Mouse (Mus musculus): ENCODE measurements around the gene Asap2. TPM values are rescaled to one million over a fixed set of nuclear protein-coding genes. Genes with fewer than 3 reads are reported as not detected.

Asap2 gene
- polyA plus RNA-seq, 1 experiment from 2014 or later: 8.2 TPM

DNA sequence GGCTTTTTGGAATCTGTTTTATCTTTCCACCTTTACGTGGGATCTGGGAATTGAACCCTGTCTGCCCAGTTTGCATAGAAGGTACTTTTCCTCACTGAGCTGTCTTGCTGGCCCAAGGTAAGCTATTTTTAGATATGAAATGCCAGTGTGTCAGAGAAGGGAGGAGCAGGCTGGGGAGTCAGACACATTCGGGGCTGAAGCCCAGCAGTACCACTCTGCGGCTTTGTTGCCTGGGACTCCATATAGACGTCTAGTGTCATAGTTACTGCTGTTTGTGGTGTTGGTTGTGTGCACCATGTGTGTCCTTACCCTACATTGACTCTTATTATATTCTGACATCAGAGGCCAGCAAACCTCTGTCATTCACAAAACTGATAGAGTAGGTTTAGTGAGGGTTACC, 192.5 kb downstream of the Asap2 start:
- Histone ChIP-seq H3K27me3 (replicated peaks; ENCODE audit: control insufficient read depth, insufficient read depth, low read length) (no peaks in the 10 kb centered on the region), H3K27ac (replicated peaks; ENCODE audit: low read depth, low read length) (no peak overlapping the region), H3K4me3 (ENCODE audit: low read depth, low read length) (no peak overlapping the region), H3K4me2 (ENCODE audit: low read depth, low read length) (no peak overlapping the region), H3K9ac (ENCODE audit: low read depth, low read length) (no peak overlapping the region), H3K4me1 (ENCODE audit: control insufficient read depth, insufficient read depth, low read length) (peaks cover 8% of the 10 kb centered on the region; the same call in 1 of the 2 replicates), H3K36me3 (ENCODE audit: control insufficient read depth, insufficient read depth, low read length) (no peaks in the 10 kb centered on the region), H3K9me3 (ENCODE audit: control insufficient read depth, low read length) (no peaks in the 10 kb centered on the region)
- WGBS: 82% methylated on average over 4 of the region's 4 CpGs
- DNase-seq (ENCODE audit: low spot score): no peak
- no peak for ATAC-seq (ENCODE audit: low read depth)

DNA sequence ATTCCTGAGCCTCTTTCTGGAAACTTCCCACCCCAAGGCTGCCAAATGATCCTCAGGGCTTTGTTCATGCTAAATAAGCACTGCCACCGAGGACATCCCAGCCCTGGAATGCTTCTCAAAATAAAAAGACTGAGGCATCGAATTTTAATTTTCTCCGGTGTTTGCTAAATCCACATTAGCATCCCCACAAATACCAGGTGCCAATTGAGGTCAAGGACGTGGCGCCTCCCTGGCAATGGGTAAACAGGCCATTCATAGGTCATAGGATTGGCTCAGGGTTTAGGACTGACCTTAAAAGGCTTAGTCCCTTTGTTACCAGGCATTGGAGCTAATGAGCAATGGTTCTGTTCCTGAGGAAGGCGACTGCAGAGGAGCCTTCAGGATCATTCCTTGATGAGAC, 193.1 kb downstream of the Asap2 start:
- ATAC-seq (ENCODE audit: low read depth) (no peak), DNase-seq (ENCODE audit: low spot score) (no peak)
- Histone ChIP-seq H3K4me1 (ENCODE audit: control insufficient read depth, insufficient read depth, low read length) (peaks cover 8% of the 10 kb centered on the region; the same call in 1 of the 2 replicates), H3K36me3 (ENCODE audit: control insufficient read depth, insufficient read depth, low read length) (no peaks in the 10 kb centered on the region), H3K9me3 (ENCODE audit: control insufficient read depth, low read length) (no peaks in the 10 kb centered on the region), H3K4me3 (ENCODE audit: low read depth, low read length) (no peak overlapping the region), H3K27me3 (replicated peaks; ENCODE audit: control insufficient read depth, insufficient read depth, low read length) (no peaks in the 10 kb centered on the region), H3K9ac (ENCODE audit: low read depth, low read length) (no peak overlapping the region), H3K27ac (replicated peaks; ENCODE audit: low read depth, low read length) (no peak overlapping the region), H3K4me2 (ENCODE audit: low read depth, low read length) (no peak overlapping the region)
- WGBS: 78% methylated on average over 6 of the region's 6 CpGs

DNA sequence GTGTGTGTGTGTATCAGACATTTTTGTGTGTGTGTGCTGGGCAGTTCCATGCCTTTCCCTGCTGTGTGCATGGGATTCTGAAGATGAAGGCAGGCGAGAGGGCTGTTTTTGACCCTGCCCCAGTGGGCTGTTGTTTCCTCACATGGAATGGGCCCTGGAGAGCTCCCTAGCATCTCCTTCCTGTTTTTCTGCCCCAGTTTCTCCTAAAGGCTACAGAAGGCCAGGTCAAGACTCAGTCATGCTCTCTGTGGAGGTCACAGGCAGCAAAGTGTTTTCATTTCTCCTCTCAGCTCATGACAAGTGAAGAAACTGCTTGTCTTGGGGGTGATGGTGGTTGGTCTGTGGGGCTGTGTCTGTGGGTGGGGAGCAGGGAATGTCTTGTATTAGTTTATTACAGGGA, 195.9 kb downstream of the Asap2 start:
- no peaks in the 10 kb centered on the region for H3K27me3 ChIP-seq (replicated peaks; ENCODE audit: control insufficient read depth, insufficient read depth, low read length)
- H3K4me2 ChIP-seq (ENCODE audit: low read depth, low read length): no peak overlapping the region
- 100% methylated on average over 1 of the region's 1 CpGs for WGBS
- DNase-seq (ENCODE audit: low spot score) (no peak), ATAC-seq (ENCODE audit: low read depth) (no peak)
- no peak overlapping the region for H3K4me3 ChIP-seq (ENCODE audit: low read depth, low read length)
- H3K27ac ChIP-seq (replicated peaks; ENCODE audit: low read depth, low read length): no peak overlapping the region
- no peak overlapping the region for H3K9ac ChIP-seq (ENCODE audit: low read depth, low read length)
- H3K9me3 ChIP-seq (ENCODE audit: control insufficient read depth, low read length): no peaks in the 10 kb centered on the region
- peaks cover 8% of the 10 kb centered on the region; the same call in 1 of the 2 replicates for H3K4me1 ChIP-seq (ENCODE audit: control insufficient read depth, insufficient read depth, low read length)
- H3K36me3 ChIP-seq (ENCODE audit: control insufficient read depth, insufficient read depth, low read length): no peaks in the 10 kb centered on the region

DNA sequence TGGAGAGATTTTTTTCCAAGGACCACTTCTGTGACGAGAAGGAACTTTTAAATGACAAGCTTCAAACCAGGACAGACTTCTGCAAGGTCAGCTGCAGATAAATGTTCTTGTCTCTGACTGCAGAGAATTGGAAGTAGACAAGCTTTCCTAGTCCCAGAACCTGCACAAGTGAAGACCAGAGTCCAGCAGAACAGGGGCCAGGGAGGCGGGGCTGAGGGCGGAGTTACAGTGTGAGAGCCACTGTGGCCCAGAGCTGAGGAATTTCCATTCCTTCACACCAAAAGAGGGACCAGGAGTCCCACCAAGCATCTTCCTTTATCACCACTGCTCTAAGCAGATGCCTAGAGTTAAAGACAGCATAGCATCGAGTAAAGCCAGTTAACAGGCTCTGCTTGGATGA, 198.6 kb downstream of the Asap2 start:
- whole genome bisulfite sequencing: 81% methylated on average over 4 of the region's 4 CpGs
- no peaks in the 10 kb centered on the region for H3K27me3 ChIP-seq (replicated peaks; ENCODE audit: control insufficient read depth, insufficient read depth, low read length)

DNA sequence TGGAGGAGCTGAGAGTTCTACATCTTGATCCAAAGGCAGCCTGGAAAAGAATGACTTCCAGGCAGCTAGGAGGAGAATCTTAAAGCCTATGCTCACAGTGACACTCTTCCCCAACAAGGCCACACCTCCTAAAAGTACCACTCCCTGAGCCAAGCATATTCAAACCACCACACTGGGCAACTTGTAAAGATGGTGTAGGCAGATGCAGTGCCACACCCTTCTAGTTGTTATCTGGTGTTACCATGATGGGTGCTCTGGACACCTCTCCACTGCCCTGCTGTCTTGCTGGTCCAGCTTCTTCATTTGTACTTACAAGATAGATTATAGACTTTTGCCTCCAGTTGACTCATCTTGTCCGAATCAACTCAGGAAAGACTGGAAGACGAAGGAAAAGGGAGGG, 201.3 kb downstream of the Asap2 start:
- H3K27ac ChIP-seq (replicated peaks; ENCODE audit: low read depth, low read length): no peak overlapping the region
- no peak for DNase-seq (ENCODE audit: low spot score)
- no peaks in the 10 kb centered on the region for H3K4me1 ChIP-seq (ENCODE audit: control insufficient read depth, insufficient read depth, low read length)
- ATAC-seq (ENCODE audit: low read depth): no peak
- no peaks in the 10 kb centered on the region for H3K27me3 ChIP-seq (replicated peaks; ENCODE audit: control insufficient read depth, insufficient read depth, low read length)
- no peaks in the 10 kb centered on the region for H3K9me3 ChIP-seq (ENCODE audit: control insufficient read depth, low read length)
- no peak overlapping the region for H3K9ac ChIP-seq (ENCODE audit: low read depth, low read length)
- no peak overlapping the region for H3K4me2 ChIP-seq (ENCODE audit: low read depth, low read length)
- no peaks in the 10 kb centered on the region for H3K36me3 ChIP-seq (ENCODE audit: control insufficient read depth, insufficient read depth, low read length)
- WGBS: 89% methylated on average over 2 of the region's 2 CpGs
- no peak overlapping the region for H3K4me3 ChIP-seq (ENCODE audit: low read depth, low read length)

More for the DNA sequence above, 198.6 kb downstream of the Asap2 start:
- Histone ChIP-seq H3K9ac (ENCODE audit: low read depth, low read length) (no peak overlapping the region), H3K27ac (replicated peaks; ENCODE audit: low read depth, low read length) (no peak overlapping the region), H3K36me3 (ENCODE audit: control insufficient read depth, insufficient read depth, low read length) (no peaks in the 10 kb centered on the region), H3K4me3 (ENCODE audit: low read depth, low read length) (no peak overlapping the region), H3K4me1 (ENCODE audit: control insufficient read depth, insufficient read depth, low read length) (peaks cover 1% of the 10 kb centered on the region; the same call in 1 of the 2 replicates), H3K9me3 (ENCODE audit: control insufficient read depth, low read length) (no peaks in the 10 kb centered on the region), H3K4me2 (ENCODE audit: low read depth, low read length) (no peak overlapping the region)
- ATAC-seq (ENCODE audit: low read depth) (no peak), DNase-seq (ENCODE audit: low spot score) (no peak)

DNA sequence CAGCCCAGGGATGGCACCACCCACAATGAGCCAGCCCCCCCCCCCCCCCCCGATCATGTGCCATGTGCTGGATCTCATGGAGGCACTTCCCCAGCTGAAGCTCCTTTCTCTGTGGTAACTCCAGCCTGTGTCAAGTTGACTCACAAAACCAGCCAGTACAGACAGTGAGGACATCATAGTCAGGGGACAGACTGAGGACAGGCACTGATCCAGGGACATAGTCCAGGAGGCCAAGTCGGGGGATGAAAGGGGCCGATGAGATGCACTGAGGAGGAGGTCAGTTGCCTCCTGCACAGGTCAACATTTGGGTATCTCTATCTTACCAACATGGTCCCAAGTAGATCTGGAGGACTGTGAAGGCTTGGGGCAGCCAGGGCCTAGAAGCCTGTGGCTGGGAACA, 205.2 kb downstream of the Asap2 start:
- Histone ChIP-seq H3K27me3 (replicated peaks; ENCODE audit: control insufficient read depth, insufficient read depth, low read length) (no peaks in the 10 kb centered on the region), H3K9ac (ENCODE audit: low read depth, low read length) (no peak overlapping the region), H3K4me1 (ENCODE audit: control insufficient read depth, insufficient read depth, low read length) (no peaks in the 10 kb centered on the region), H3K9me3 (ENCODE audit: control insufficient read depth, low read length) (no peaks in the 10 kb centered on the region), H3K4me3 (ENCODE audit: low read depth, low read length) (no peak overlapping the region), H3K36me3 (ENCODE audit: control insufficient read depth, insufficient read depth, low read length) (0 out of 2 replicates have a peak, but pooled peaks cover 5% of the 10 kb centered on the region), H3K27ac (replicated peaks; ENCODE audit: low read depth, low read length) (no peak overlapping the region), H3K4me2 (ENCODE audit: low read depth, low read length) (no peak overlapping the region)
- no peak for ATAC-seq (ENCODE audit: low read depth)
- DNase-seq (ENCODE audit: low spot score): no peak
- 83% methylated on average over 2 of the region's 3 CpGs for whole genome bisulfite sequencing

DNA sequence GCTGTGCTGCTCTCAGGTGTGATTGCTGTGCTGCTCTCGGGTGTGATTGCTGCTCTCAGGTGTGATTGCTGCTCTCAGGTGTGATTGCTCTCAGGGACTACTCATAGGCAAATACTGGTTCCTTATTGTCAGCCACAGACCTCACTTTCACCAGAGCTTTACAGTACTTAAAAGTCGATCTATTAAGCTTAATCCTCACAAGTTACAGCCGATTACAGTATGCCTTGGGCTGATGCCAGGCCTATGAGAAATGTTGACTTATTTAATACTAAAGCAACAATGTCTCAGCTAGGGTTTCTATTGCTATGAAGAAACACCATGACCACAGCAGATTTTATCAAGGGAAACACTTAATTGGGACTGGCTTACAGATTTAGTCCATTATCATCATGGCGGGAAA, 206.2 kb downstream of the Asap2 start:
- Histone ChIP-seq H3K4me1 (ENCODE audit: control insufficient read depth, insufficient read depth, low read length) (no peaks in the 10 kb centered on the region), H3K9ac (ENCODE audit: low read depth, low read length) (no peak overlapping the region), H3K27me3 (replicated peaks; ENCODE audit: control insufficient read depth, insufficient read depth, low read length) (no peaks in the 10 kb centered on the region), H3K36me3 (ENCODE audit: control insufficient read depth, insufficient read depth, low read length) (0 out of 2 replicates have a peak, but pooled peaks cover 5% of the 10 kb centered on the region), H3K4me3 (ENCODE audit: low read depth, low read length) (no peak overlapping the region), H3K4me2 (ENCODE audit: low read depth, low read length) (no peak overlapping the region), H3K9me3 (ENCODE audit: control insufficient read depth, low read length) (no peaks in the 10 kb centered on the region), H3K27ac (replicated peaks; ENCODE audit: low read depth, low read length) (no peak overlapping the region)
- no peak for ATAC-seq (ENCODE audit: low read depth)
- DNase-seq (ENCODE audit: low spot score): peak; percentile 29
- 85% methylated on average over 4 of the region's 4 CpGs for WGBS

DNA sequence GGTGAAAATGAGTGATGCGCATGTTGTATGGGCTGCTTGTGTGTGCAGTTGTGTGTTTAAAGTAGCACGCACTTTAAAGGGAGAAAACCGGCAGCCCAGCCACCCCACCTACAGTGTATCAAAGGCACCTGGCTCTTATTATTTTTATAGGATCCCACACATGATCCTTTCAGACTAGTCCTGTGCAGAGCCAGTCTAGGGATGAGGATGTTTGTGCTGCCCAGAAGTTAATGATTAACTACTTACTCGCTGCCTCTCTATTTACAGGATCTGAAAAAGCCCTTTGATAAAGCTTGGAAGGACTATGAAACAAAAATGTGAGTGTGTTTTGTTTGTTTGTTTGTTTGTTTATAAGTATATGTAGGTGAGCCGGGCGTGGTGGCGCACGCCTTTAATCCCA, 210.4 kb downstream of the Asap2 start:
- ATAC-seq (ENCODE audit: low read depth) (no peak), DNase-seq (ENCODE audit: low spot score) (no peak)
- H3K9me3 ChIP-seq (ENCODE audit: control insufficient read depth, low read length): no peaks in the 10 kb centered on the region
- no peak overlapping the region for H3K27ac ChIP-seq (replicated peaks; ENCODE audit: low read depth, low read length)
- no peak overlapping the region for H3K4me2 ChIP-seq (ENCODE audit: low read depth, low read length)
- H3K4me3 ChIP-seq (ENCODE audit: low read depth, low read length): no peak overlapping the region
- H3K36me3 ChIP-seq (ENCODE audit: control insufficient read depth, insufficient read depth, low read length): 0 out of 2 replicates have a peak, but pooled peaks cover 10% of the 10 kb centered on the region
- peaks cover 10% of the 10 kb centered on the region; the same call in 1 of the 2 replicates for H3K4me1 ChIP-seq (ENCODE audit: control insufficient read depth, insufficient read depth, low read length)
- no peak overlapping the region for H3K9ac ChIP-seq (ENCODE audit: low read depth, low read length)
- no peaks in the 10 kb centered on the region for H3K27me3 ChIP-seq (replicated peaks; ENCODE audit: control insufficient read depth, insufficient read depth, low read length)
- 83% methylated on average over 8 of the region's 8 CpGs for WGBS

DNA sequence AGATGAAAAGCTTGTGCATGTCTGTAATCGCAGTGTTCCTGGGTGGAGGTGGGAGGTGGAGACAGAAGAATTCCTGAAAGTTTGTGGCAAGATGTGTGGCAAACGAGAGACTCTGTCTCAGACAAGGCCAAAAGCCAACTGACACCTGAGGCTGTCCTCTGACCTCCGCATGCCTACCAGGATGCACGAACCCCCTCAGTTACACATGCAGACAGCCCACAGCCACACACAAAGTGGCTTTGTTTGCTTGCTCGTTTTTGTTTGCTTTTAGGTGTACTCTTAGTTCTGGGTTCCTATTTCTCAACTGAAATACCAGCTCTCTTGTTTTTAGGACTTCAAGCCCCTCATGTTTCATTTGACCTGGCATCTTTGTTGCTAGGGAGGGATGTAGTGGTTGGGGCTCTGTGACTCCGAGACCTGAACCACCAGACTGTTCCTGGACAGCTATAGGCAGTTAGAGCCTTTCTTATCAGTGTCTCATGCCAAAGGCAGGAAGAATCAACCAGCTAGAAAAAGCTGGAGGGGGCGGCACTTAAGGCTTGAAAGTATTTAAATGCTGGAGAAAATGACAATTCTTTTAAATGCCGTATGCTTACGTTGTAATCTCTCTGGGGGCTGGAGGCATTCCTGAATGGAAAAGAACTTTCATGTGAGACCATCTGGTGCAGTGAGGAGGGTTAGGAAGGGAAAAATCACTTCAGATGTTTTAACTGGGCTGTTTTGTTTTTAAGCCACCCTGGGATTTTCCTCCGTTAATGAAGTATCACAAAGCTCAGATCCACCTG, 211.4 kb downstream of the Asap2 start:
- Histone ChIP-seq H3K4me3 (ENCODE audit: low read depth, low read length) (no peak overlapping the region), H3K27me3 (replicated peaks; ENCODE audit: control insufficient read depth, insufficient read depth, low read length) (no peaks in the 10 kb centered on the region), H3K9ac (ENCODE audit: low read depth, low read length) (no peak overlapping the region), H3K4me1 (ENCODE audit: control insufficient read depth, insufficient read depth, low read length) (peaks cover 10% of the 10 kb centered on the region; the same call in 1 of the 2 replicates), H3K27ac (replicated peaks; ENCODE audit: low read depth, low read length) (no peak overlapping the region), H3K36me3 (ENCODE audit: control insufficient read depth, insufficient read depth, low read length) (0 out of 2 replicates have a peak, but pooled peaks cover 14% of the 10 kb centered on the region), H3K9me3 (ENCODE audit: control insufficient read depth, low read length) (no peaks in the 10 kb centered on the region), H3K4me2 (ENCODE audit: low read depth, low read length) (no peak overlapping the region)
- 68% methylated on average over 10 of the region's 10 CpGs for WGBS
- DNase-seq (ENCODE audit: low spot score): peak; percentile 16
- ATAC-seq (ENCODE audit: low read depth): no peak
